Mouse (Mus musculus) limb, embryonic 14.5 days (tissue): ENCODE measurements at regions not wholly inside any gene's neighbourhood (a gene's known extent, or its start where the extent isn't known, plus 50 kb on each side); places are given as distances from the start of the nearest gene placed in this dataset.

Source experiments
- ATAC-seq: fragments of 200-750 bp; cut with Nextera tagmentation; 2 replicates; pipeline ENCODE4 v1.8.0; 2017; ENCODE audit warnings: low read depth, moderate number of reproducible peaks, moderate TSS enrichment; ENCODE audit not compliant: low FRiP score
- DNase-seq: peaks from one replicate; pipeline ENCODE4 v3.0.0-alpha.2; 2015; ENCODE audit warnings: low spot score
- H3K27ac ChIP-seq: fragments of 300-500 bp; sonication (generic); replicated peaks from 2 replicates; pipeline ENCODE4 v1.5.1; 2014; ENCODE audit warnings: low read depth, mild to moderate bottlenecking, low read length, moderate library complexity, mixed read lengths
- H3K27me3 ChIP-seq: fragments of 300-500 bp; sonication (generic); 2 replicates; pipeline ENCODE4 v1.6.1; 2014; ENCODE audit warnings: low read length, mixed read lengths; ENCODE audit not compliant: control insufficient read depth, insufficient read depth
- H3K36me3 ChIP-seq: fragments of 300-500 bp; sonication (generic); 2 replicates; pipeline ENCODE4 v1.6.1; 2014; ENCODE audit warnings: mild to moderate bottlenecking, low read length, moderate library complexity, mixed read lengths; ENCODE audit not compliant: control insufficient read depth, insufficient read depth
- H3K4me1 ChIP-seq: fragments of 300-500 bp; sonication (generic); 2 replicates; pipeline ENCODE4 v1.6.1; 2014; ENCODE audit warnings: antibody characterized with exemption, low read length, mixed read lengths; ENCODE audit not compliant: control insufficient read depth, insufficient read depth
- H3K4me2 ChIP-seq: fragments of 300-500 bp; sonication (generic); replicated peaks from 2 replicates; pipeline ENCODE4 v1.6.1; 2014; ENCODE audit warnings: low read depth, mild to moderate bottlenecking, low read length, moderate library complexity; ENCODE audit not compliant: severe bottlenecking
- H3K4me3 ChIP-seq: fragments of 300-500 bp; sonication (generic); replicated peaks from 2 replicates; pipeline ENCODE4 v1.5.1; 2014; ENCODE audit warnings: low read length
- H3K9ac ChIP-seq: fragments of 300-500 bp; sonication (generic); 2 replicates; pipeline ENCODE4 v1.6.1; 2014; ENCODE audit warnings: mild to moderate bottlenecking, low read depth, low read length, moderate library complexity; ENCODE audit not compliant: severe bottlenecking
- H3K9me3 ChIP-seq: fragments of 300-500 bp; sonication (generic); 2 replicates; pipeline ENCODE4 v1.6.1; 2016; ENCODE audit warnings: low read length; ENCODE audit not compliant: control insufficient read depth
- POLR2A ChIP-seq: fragments of 200-500 bp; IDR thresholded peaks from 2 replicates; pipeline ENCODE4 v1.8.0; 2012; ENCODE audit warnings: inconsistent platforms, mild to moderate bottlenecking, moderate library complexity, borderline replicate concordance; ENCODE audit not compliant: insufficient read depth, insufficient read length; ENCODE audit errors: extremely low read depth
- WGBS: fragments of 180-500 bp; shearing (Covaris S2); extraction: QIAGEN DNeasy Blood & Tissue Kit; methylation state at CpG from one replicate; pipeline ENCODE4 v1.1.7; 2014; 5-methylcytosine and 5-hydroxymethylcytosine counted together

- 64% methylated on average over 4 of the region's 4 CpGs for WGBS
- Histone ChIP-seq H3K9me3 (no peaks in the 10 kb centered on the region), H3K4me3 (no peak overlapping the region), H3K27ac (no peak overlapping the region), H3K36me3 (no peaks in the 10 kb centered on the region), H3K4me2 (no peak overlapping the region), H3K4me1 (peaks cover 5% of the 10 kb centered on the region; the same call in 1 of the 2 replicates), H3K27me3 (peaks cover 4% of the 10 kb centered on the region), H3K9ac (no peak overlapping the region)
- no peak for ATAC-seq
- no peak for TF ChIP-seq POLR2A
- DNase-seq, result no peak
Observed at GRCm38 (mm10) chr7:79523696-79524095, 57.5 kb upstream of the Polg start.

DNA sequence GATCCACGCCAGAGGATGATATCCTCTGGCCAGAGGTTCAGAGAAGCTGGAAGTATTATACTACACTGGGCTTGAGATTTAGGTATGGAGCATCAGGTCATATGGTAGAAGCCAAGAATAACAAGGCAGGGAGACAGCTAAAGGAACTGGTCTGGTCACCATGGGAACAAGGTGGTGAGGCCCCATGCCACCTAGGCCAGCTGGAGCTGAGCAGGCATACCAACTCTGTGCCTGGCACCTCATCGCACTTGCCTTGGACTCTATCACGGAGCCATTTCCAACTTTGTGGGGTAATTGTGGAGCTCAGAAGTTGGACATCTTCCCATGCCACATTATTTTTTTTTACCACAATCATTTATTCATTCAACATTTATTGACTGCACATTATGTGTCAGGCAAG is 55.9 kb upstream of the Polg start:
- H3K27me3 ChIP-seq, result peaks cover 15% of the 10 kb centered on the region
- WGBS, result 73% methylated on average over 3 of the region's 3 CpGs
- no peak for TF ChIP-seq POLR2A

GRCm38 (mm10) chr7:79521259-79521658 is 55.1 kb upstream of the Polg start:
- Histone ChIP-seq H3K27ac (no peak overlapping the region), H3K9me3 (no peaks in the 10 kb centered on the region), H3K4me3 (no peak overlapping the region), H3K4me2 (no peak overlapping the region), H3K36me3 (no peaks in the 10 kb centered on the region), H3K27me3 (peaks cover 20% of the 10 kb centered on the region), H3K9ac (no peak overlapping the region), H3K4me1 (peaks cover 5% of the 10 kb centered on the region; the same call in 1 of the 2 replicates)
- no peak for TF ChIP-seq POLR2A
- DNase-seq (no peak), ATAC-seq (no peak)
- WGBS, result 55% methylated on average over 5 of the region's 5 CpGs

More for the DNA sequence above, 55.9 kb upstream of the Polg start:
- no peak overlapping the region for H3K27ac ChIP-seq
- H3K4me3 ChIP-seq, result no peak overlapping the region
- H3K36me3 ChIP-seq, result no peaks in the 10 kb centered on the region
- H3K4me1 ChIP-seq, result peaks cover 5% of the 10 kb centered on the region; the same call in 1 of the 2 replicates
- H3K9me3 ChIP-seq, result no peaks in the 10 kb centered on the region
- no peak for DNase-seq
- no peak overlapping the region for H3K9ac ChIP-seq
- no peak overlapping the region for H3K4me2 ChIP-seq
- no peak for ATAC-seq

- DNase-seq, result peak; percentile 31
- WGBS, result 33% methylated on average over 2 of the region's 2 CpGs
- TF ChIP-seq POLR2A, result no peak
- H3K9ac ChIP-seq, result no peak overlapping the region
- ATAC-seq, result no peak
- no peak overlapping the region for H3K27ac ChIP-seq
- H3K9me3 ChIP-seq, result no peaks in the 10 kb centered on the region
- H3K27me3 ChIP-seq, result peaks cover 30% of the 10 kb centered on the region
- no peaks in the 10 kb centered on the region for H3K36me3 ChIP-seq
- no peak overlapping the region for H3K4me2 ChIP-seq
- H3K4me3 ChIP-seq, result no peak overlapping the region
- peaks cover 5% of the 10 kb centered on the region; the same call in 1 of the 2 replicates for H3K4me1 ChIP-seq
Observed at GRCm38 (mm10) chr7:79520222-79520710, 54.1 kb upstream of the Polg start.

DNA sequence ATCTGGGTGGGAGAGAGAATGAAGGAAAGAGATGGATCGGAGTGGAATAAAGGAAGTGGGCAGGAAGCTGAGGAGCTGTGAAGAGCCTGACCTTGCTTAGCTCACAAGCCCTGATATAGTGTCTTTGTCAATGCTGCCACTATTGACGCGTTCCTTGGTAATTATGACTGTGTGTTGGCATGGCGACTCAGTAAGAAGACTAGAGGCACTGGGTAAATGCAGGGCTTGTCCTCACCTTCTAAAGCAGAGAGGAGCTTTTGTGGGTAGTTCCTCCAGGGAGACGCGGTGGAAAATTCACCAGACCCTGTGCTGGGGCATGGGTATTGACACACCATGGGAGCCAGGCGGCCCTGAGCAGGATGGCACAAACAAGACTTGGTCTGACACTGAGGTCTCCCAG is 52.8 kb upstream of the Polg start:
- no peak overlapping the region for H3K9ac ChIP-seq
- H3K9me3 ChIP-seq, result no peaks in the 10 kb centered on the region
- H3K4me2 ChIP-seq, result no peak overlapping the region
- 75% methylated on average over 7 of the region's 7 CpGs for WGBS
- no peak overlapping the region for H3K4me3 ChIP-seq
- H3K36me3 ChIP-seq, result no peaks in the 10 kb centered on the region
- peaks cover 43% of the 10 kb centered on the region for H3K27me3 ChIP-seq
- H3K4me1 ChIP-seq, result peaks cover 7% of the 10 kb centered on the region; the same call in 1 of the 2 replicates
- H3K27ac ChIP-seq, result no peak overlapping the region
- no peak for TF ChIP-seq POLR2A
- DNase-seq (no peak), ATAC-seq (no peak)

DNA sequence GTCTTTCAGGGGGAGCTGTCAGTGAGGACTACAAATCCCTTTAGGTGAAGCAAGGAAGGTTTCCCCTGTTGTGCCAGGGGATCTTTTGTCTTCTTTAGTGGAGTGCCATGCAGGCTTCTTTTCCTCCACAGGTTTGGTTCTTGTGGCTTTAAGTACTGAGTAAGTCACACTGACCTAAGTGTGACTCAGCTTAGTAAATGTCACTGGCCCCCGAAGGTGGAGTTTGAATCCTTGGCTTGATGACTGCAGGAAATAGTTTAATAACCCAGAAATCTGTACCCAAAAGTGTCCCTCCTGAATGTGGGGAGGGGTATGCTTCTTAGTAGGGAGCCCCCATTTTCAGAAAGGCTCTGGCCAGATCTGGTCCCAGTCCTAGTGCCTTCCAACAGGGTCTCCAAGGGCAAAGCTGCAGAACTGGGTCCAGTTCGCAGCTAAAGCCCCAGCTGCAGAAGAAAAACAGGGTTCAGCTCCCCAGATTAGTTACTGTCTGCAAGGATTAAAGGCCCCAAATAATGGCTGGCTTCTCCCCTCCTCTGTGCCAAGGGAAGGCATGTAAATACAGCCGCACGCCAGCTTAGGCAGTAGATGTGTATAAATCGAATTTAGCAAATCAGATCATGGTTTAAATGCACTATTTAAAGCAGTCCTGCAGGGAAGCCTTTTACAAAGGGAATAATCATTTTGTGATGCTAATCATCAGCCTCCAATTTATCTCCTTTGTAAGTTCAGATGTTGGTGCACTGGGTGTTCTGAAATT is 51.6 kb upstream of the Polg start:
- Histone ChIP-seq H3K36me3 (no peaks in the 10 kb centered on the region), H3K4me1 (peaks cover 7% of the 10 kb centered on the region; the same call in 1 of the 2 replicates), H3K27ac (no peak overlapping the region), H3K4me2 (no peak overlapping the region), H3K27me3 (peaks cover 55% of the 10 kb centered on the region), H3K4me3 (no peak overlapping the region), H3K9me3 (no peaks in the 10 kb centered on the region), H3K9ac (no peak overlapping the region)
- no peak for TF ChIP-seq POLR2A
- ATAC-seq (no peak), DNase-seq (no peak)
- 64% methylated on average over 5 of the region's 5 CpGs for WGBS
